In genomic region chr14:119137906-119138785, GRCm38 (mm10) we compare ENCODE assay signal across 8 mouse cellular contexts. TPM values are rescaled to one million over a fixed set of nuclear protein-coding genes. Genes with fewer than 3 reads are reported as not detected.
DNase-seq lines count a peak whose midpoint lies in the region; ATAC-seq and TF ChIP-seq lines count a peak whose summit lies in the region.

TSS of gene Hs6st3 (plus strand) at chr14:119138341.

- intact Hi-C loops in heart, adult 2 months (cut with DNase I), result no loop called here
- intact Hi-C loops in heart, postnatal 25 days (cut with DNase I), result no loop called here

- DNase-seq in heart, adult 2 months, result peak; percentile 2 to 17
- DNase-seq in heart, postnatal 25 days (ENCODE audit: low spot score), result no peak
- DNase-seq in cerebellum, adult 2 months, result peak; percentile 45 to 60
- no peak for DNase-seq in layer of hippocampus, postnatal 14 days (ENCODE audit: low spot score in 2 of 2)
- no peak for DNase-seq in spleen, adult 12 weeks (ENCODE audit: low spot score)

- H3K4me2 ChIP-seq in midbrain, embryonic 12.5 days (replicated peaks), result peak within 1 kb of the TSS; percentile 84

- peaks cover 18% of the 10 kb centered on the region for H3K27me3 ChIP-seq in heart, adult 2 months (ENCODE audit: control insufficient read depth, insufficient read depth, low read length)
- H3K27me3 ChIP-seq in ES-Bruce4 (ENCODE audit: control insufficient read depth, insufficient read depth, low read length, poor library complexity, severe bottlenecking), result peaks cover 21% of the 10 kb centered on the region
- H3K27me3 ChIP-seq in cerebellum, adult 2 months (ENCODE audit: control insufficient read depth, insufficient read depth, low read length), result no peaks in the 10 kb centered on the region
- peaks cover 67% of the 10 kb centered on the region for H3K27me3 ChIP-seq in midbrain, embryonic 12.5 days

- H3K4me3 ChIP-seq in heart, adult 2 months, result peak within 1 kb of the TSS; percentile 46
- peak within 1 kb of the TSS; percentile 80 for H3K4me3 ChIP-seq in ES-Bruce4 (ENCODE audit: low read depth, low read length)
- peak within 1 kb of the TSS; percentile 75 for H3K4me3 ChIP-seq in cerebellum, adult 2 months (replicated peaks; ENCODE audit: insufficient read depth, low read depth, low read length)
- peak within 1 kb of the TSS; percentile 56 for H3K4me3 ChIP-seq in midbrain, embryonic 12.5 days

- H3K4me1 ChIP-seq in heart, adult 2 months (ENCODE audit: control insufficient read depth, insufficient read depth, low read length), result no peaks in the 10 kb centered on the region
- no peaks in the 10 kb centered on the region for H3K4me1 ChIP-seq in ES-Bruce4 (ENCODE audit: control insufficient read depth, insufficient read depth, low read length)
- no peaks in the 10 kb centered on the region for H3K4me1 ChIP-seq in cerebellum, adult 2 months (ENCODE audit: control insufficient read depth, insufficient read depth, low read length)
- peaks cover 18% of the 10 kb centered on the region for H3K4me1 ChIP-seq in midbrain, embryonic 12.5 days

- TF ChIP-seq EP300 in heart, adult 2 months (IDR thresholded peaks at IDR 0.05; ENCODE audit: insufficient read depth, low read depth, low read length), result no peak
- TF ChIP-seq EP300 in ES-Bruce4 (IDR thresholded peaks at IDR 0.05; ENCODE audit: insufficient read depth, low read depth, low read length), result no peak

- no peaks in the 10 kb centered on the region for H3K36me3 ChIP-seq in heart, adult 2 months (ENCODE audit: control insufficient read depth, insufficient read depth, low read length)
- H3K36me3 ChIP-seq in ES-Bruce4 (ENCODE audit: control insufficient read depth, insufficient read depth, low read length, poor library complexity, severe bottlenecking), result no peaks in the 10 kb centered on the region
- no peaks in the 10 kb centered on the region for H3K36me3 ChIP-seq in midbrain, embryonic 12.5 days

- H3K79me2 ChIP-seq in heart, adult 2 months (replicated peaks; ENCODE audit: control insufficient read depth, insufficient read depth, low read length), result no peaks in the 10 kb centered on the region

- H3K9me3 ChIP-seq in ES-Bruce4 (replicated peaks; ENCODE audit: control insufficient read depth, insufficient read depth, low read length, poor library complexity, severe bottlenecking), result no peaks in the 10 kb centered on the region
- no peaks in the 10 kb centered on the region for H3K9me3 ChIP-seq in midbrain, embryonic 12.5 days

- no peak for TF ChIP-seq CTCF in heart, adult 2 months (IDR thresholded peaks at IDR 0.05)
- TF ChIP-seq CTCF in ES-Bruce4 (IDR thresholded peaks at IDR 0.05; ENCODE audit: low read depth, low read length), result no peak
- no peak for TF ChIP-seq CTCF in cerebellum, adult 2 months (IDR thresholded peaks at IDR 0.05; ENCODE audit: borderline replicate concordance, insufficient read depth, low read depth, low read length)

- H3K27ac ChIP-seq in heart, adult 2 months, result no peak within 1 kb of the TSS
- no peak within 1 kb of the TSS for H3K27ac ChIP-seq in ES-Bruce4 (ENCODE audit: insufficient read depth, low read length)
- H3K27ac ChIP-seq in cerebellum, adult 2 months (ENCODE audit: insufficient read depth, low read length), result 0 out of 2 replicates have a peak within 1 kb of the TSS, but pooled peaks have one; percentile 1
- no peak within 1 kb of the TSS for H3K27ac ChIP-seq in midbrain, embryonic 12.5 days (replicated peaks)

- ATAC-seq in granulocyte monocyte progenitor cell, adult 5-6 weeks (replicated peaks; ENCODE audit: poor library complexity, severe bottlenecking), result peak; percentile 8
- peak; percentile 74 for ATAC-seq in midbrain, embryonic 12.5 days (ENCODE audit: low FRiP score, low read depth)

- H3K9ac ChIP-seq in heart, adult 2 months (ENCODE audit: low read depth, low read length), result no peak within 1 kb of the TSS
- peak within 1 kb of the TSS; percentile 94 for H3K9ac ChIP-seq in ES-Bruce4 (ENCODE audit: low read depth, poor library complexity, severe bottlenecking)
- peak within 1 kb of the TSS; percentile 65 for H3K9ac ChIP-seq in midbrain, embryonic 12.5 days (replicated peaks)

- TF ChIP-seq POLR2A in heart, adult 2 months (IDR thresholded peaks at IDR 0.05; ENCODE audit: insufficient read depth, low read depth, low read length), result no peak
- TF ChIP-seq POLR2A in ES-Bruce4 (IDR thresholded peaks at IDR 0.05; ENCODE audit: insufficient read depth, low read length), result no peak
- no peak for TF ChIP-seq POLR2A in cerebellum, adult 2 months (IDR thresholded peaks at IDR 0.05; ENCODE audit: borderline replicate concordance, insufficient read depth, low read length)

- WGBS in heart, adult 2 months, result under 1% methylated on average over 100 of the region's 100 CpGs
- under 1% methylated on average over 100 of the region's 100 CpGs for WGBS in cerebellum, adult 2 months
- under 1% methylated on average over 86 of the region's 100 CpGs for WGBS in midbrain, embryonic 12.5 days

RNA-seq across cellular contexts. Expression of gene Hs6st3, which starts in this region (rescaled TPM):
- total RNA-seq in heart, adult 2 months (2021), result not detected
- polyA plus RNA-seq in heart, adult 2 months (2012; rRNA removed), result not detected in 2 replicates
- not detected for total RNA-seq in heart, postnatal 25 days (2021)
- polyA plus RNA-seq in ES-Bruce4 (2011; ENCODE audit: insufficient read depth, insufficient read length, low read depth, missing spikeins), result 1.2 TPM in 2 replicates
- polyA plus RNA-seq in cerebellum, adult 2 months (2012; rRNA removed), result 6.4 and 6.6 TPM in 2 replicates
- not detected in 2 replicates for total RNA-seq in granulocyte monocyte progenitor cell, adult 5-6 weeks (2014; fragmentation: Nextera tagmentation)
- total RNA-seq in granulocyte monocyte progenitor cell, adult 5-6 weeks (2017), result not detected in 2 replicates
- total RNA-seq in layer of hippocampus, postnatal 14 days (2021), result 10 to 100 TPM; 69.4 to 83.3 TPM
- polyA plus RNA-seq in midbrain, embryonic 12.5 days (2016; fragmentation: Nextera tagmentation; extraction: Ambion mirVana), result 0.88 and 1.0 TPM in 2 replicates

Comparison
In these comparisons a context has a peak if more than half of its experiments do, and no peak if none do; other contexts are left out.
1. RNA of gene Hs6st3 (total RNA-seq): 69.4 to 83.3 TPM in layer of hippocampus, postnatal 14 days; not detected in heart, postnatal 25 days, not detected in heart, adult 2 months and not detected in granulocyte monocyte progenitor cell, adult 5-6 weeks; every median in the first group is over 10 times any median in the second.
2. Peak in DNase-seq and H3K4me3 ChIP-seq in heart, adult 2 months; RNA of the gene not detected or under 1 TPM.
3. Peak in ATAC-seq in granulocyte monocyte progenitor cell, adult 5-6 weeks; RNA of the gene not detected or under 1 TPM.
4. DNase-seq: peak in cerebellum, adult 2 months (2 of 2); none in heart, postnatal 25 days (single experiment), layer of hippocampus, postnatal 14 days (0 of 2) and spleen, adult 12 weeks (single experiment).
5. Peak in every context shown above with its lines, with median percentiles within 50 percentile points of each other: H3K4me3 ChIP-seq.